Mouse (Mus musculus) lung, postnatal 0 days (tissue): ENCODE results near the gene Erc1.

Experiments used
- CTCF ChIP-seq: IDR thresholded peaks from 2 replicates; pipeline ENCODE4 v1.5.1; 2016; ENCODE audit warnings: antibody characterized with exemption, mild to moderate bottlenecking
- EP300 ChIP-seq: IDR thresholded peaks from 2 replicates; pipeline ENCODE4 v1.6.1; 2016; ENCODE audit warnings: antibody characterized with exemption, mild to moderate bottlenecking, control low read depth

DNA sequence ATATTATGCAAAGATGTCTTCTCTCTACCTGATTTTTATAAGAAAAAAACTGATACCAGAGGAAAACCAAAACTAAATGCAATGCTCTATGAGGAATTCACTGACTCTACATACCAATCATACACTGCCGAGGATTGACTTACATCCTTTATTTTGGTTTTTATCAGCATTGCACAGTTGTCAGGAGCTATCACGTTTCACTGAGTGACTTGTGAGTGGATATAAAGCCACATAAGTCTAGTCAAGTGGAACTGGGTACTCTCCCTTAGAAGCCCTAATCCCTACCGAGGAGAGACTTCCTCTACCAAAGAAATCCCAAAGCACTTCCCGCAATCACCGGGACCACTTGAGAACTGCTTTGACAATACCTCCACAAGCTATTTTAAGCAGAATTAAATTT lies 90.2 kb downstream of the Erc1 start:
- TF ChIP-seq CTCF (no peak), EP300 (no peak)
